Mouse (Mus musculus): ENCODE data around the gene Ehbp1l1. TPM values are rescaled to one million over a fixed set of nuclear protein-coding genes. Genes with fewer than 3 reads are reported as not detected.

Ehbp1l1 gene
- polyA plus RNA-seq, 1 experiment from 2014 or later = 10.1 TPM

GRCm38 (mm10) chr19:5684985-5685384 lies 41.1 kb downstream of the Ehbp1l1 start:
- WGBS = 95% methylated on average over 13 of the region's 13 CpGs
- Histone ChIP-seq H3K4me3 (0 out of 2 replicates have a peak overlapping the region, but pooled peaks have one; percentile 2), H3K4me2 (replicated peaks) (no peak overlapping the region), H3K4me1 (peaks cover 20% of the 10 kb centered on the region), H3K27me3 (replicated peaks) (no peaks in the 10 kb centered on the region), H3K9me3 (no peaks in the 10 kb centered on the region), H3K27ac (no peak overlapping the region), H3K36me3 (peaks cover 69% of the 10 kb centered on the region), H3K9ac (0 out of 2 replicates have a peak overlapping the region, but pooled peaks have one; percentile 3)
- ATAC-seq (ENCODE audit: low FRiP score, low read depth) = no peak

GRCm38 (mm10) chr19:5684236-5684635 lies 41.9 kb downstream of the Ehbp1l1 start:
- Histone ChIP-seq H3K9me3 (no peaks in the 10 kb centered on the region), H3K36me3 (peaks cover 76% of the 10 kb centered on the region), H3K27ac (no peak overlapping the region), H3K4me3 (no peak overlapping the region), H3K4me2 (replicated peaks) (no peak overlapping the region), H3K27me3 (replicated peaks) (no peaks in the 10 kb centered on the region), H3K9ac (no peak overlapping the region), H3K4me1 (peaks cover 14% of the 10 kb centered on the region)
- ATAC-seq (ENCODE audit: low FRiP score, low read depth) = no peak
- 92% methylated on average over 12 of the region's 12 CpGs for WGBS

GRCm38 (mm10) chr19:5680432-5680831 lies 45.7 kb downstream of the Ehbp1l1 start:
- Histone ChIP-seq H3K27me3 (replicated peaks) (no peaks in the 10 kb centered on the region), H3K36me3 (peaks cover 93% of the 10 kb centered on the region), H3K4me3 (no peak overlapping the region), H3K4me1 (no peaks in the 10 kb centered on the region), H3K9ac (no peak overlapping the region), H3K9me3 (no peaks in the 10 kb centered on the region), H3K27ac (no peak overlapping the region), H3K4me2 (replicated peaks) (no peak overlapping the region)
- 82% methylated on average over 4 of the region's 4 CpGs for WGBS
- ATAC-seq (ENCODE audit: low FRiP score, low read depth) = no peak

- no peak for ATAC-seq (ENCODE audit: low FRiP score, low read depth)
- Histone ChIP-seq H3K27me3 (replicated peaks) (no peaks in the 10 kb centered on the region), H3K27ac (no peak overlapping the region), H3K36me3 (peaks cover 88% of the 10 kb centered on the region), H3K9ac (no peak overlapping the region), H3K9me3 (no peaks in the 10 kb centered on the region), H3K4me3 (no peak overlapping the region), H3K4me1 (peaks cover 7% of the 10 kb centered on the region; the same call in 1 of the 2 replicates), H3K4me2 (replicated peaks) (no peak overlapping the region)
- WGBS = 89% methylated on average over 4 of the region's 4 CpGs
These were observed 57.7 kb downstream of the Ehbp1l1 start for GRCm38 (mm10) chr19:5668372-5668771.

- Histone ChIP-seq H3K4me3 (no peak overlapping the region), H3K4me2 (replicated peaks) (no peak overlapping the region), H3K27ac (no peak overlapping the region), H3K36me3 (peaks cover 68% of the 10 kb centered on the region), H3K4me1 (peaks cover 19% of the 10 kb centered on the region), H3K9me3 (no peaks in the 10 kb centered on the region), H3K9ac (no peak overlapping the region), H3K27me3 (replicated peaks) (no peaks in the 10 kb centered on the region)
- WGBS = 97% methylated on average over 18 of the region's 18 CpGs
- no peak for ATAC-seq (ENCODE audit: low FRiP score, low read depth)
These were observed 59.7 kb downstream of the Ehbp1l1 start for GRCm38 (mm10) chr19:5666386-5666785.

GRCm38 (mm10) chr19:5665465-5665864 lies 60.7 kb downstream of the Ehbp1l1 start:
- 90% methylated on average over 15 of the region's 15 CpGs for WGBS
- Histone ChIP-seq H3K27ac (no peak overlapping the region), H3K27me3 (replicated peaks) (no peaks in the 10 kb centered on the region), H3K9me3 (no peaks in the 10 kb centered on the region), H3K36me3 (peaks cover 59% of the 10 kb centered on the region), H3K4me2 (replicated peaks) (no peak overlapping the region), H3K4me3 (no peak overlapping the region), H3K9ac (no peak overlapping the region), H3K4me1 (peaks cover 19% of the 10 kb centered on the region)
- no peak for ATAC-seq (ENCODE audit: low FRiP score, low read depth)

- H3K9ac ChIP-seq = no peak overlapping the region
- no peak overlapping the region for H3K27ac ChIP-seq
- no peak overlapping the region for H3K4me2 ChIP-seq (replicated peaks)
- H3K9me3 ChIP-seq = no peaks in the 10 kb centered on the region
- peaks cover 19% of the 10 kb centered on the region for H3K4me1 ChIP-seq
- ATAC-seq (ENCODE audit: low FRiP score, low read depth) = no peak
- H3K4me3 ChIP-seq = no peak overlapping the region
- peaks cover 52% of the 10 kb centered on the region for H3K36me3 ChIP-seq
- whole genome bisulfite sequencing = 93% methylated on average over 10 of the region's 10 CpGs
- no peaks in the 10 kb centered on the region for H3K27me3 ChIP-seq (replicated peaks)
These were observed 61.4 kb downstream of the Ehbp1l1 start for GRCm38 (mm10) chr19:5664669-5665257.

GRCm38 (mm10) chr19:5662981-5663913 lies 62.9 kb downstream of the Ehbp1l1 start, which contains the start of gene Sipa1:
TSS of gene Sipa1 (minus strand) at chr19:5663707.
- Histone ChIP-seq H3K9me3 (no peaks in the 10 kb centered on the region), H3K4me2 (replicated peaks) (peak within 1 kb of the TSS; percentile 64), H3K4me1 (peaks cover 19% of the 10 kb centered on the region), H3K27ac (no peak within 1 kb of the TSS), H3K4me3 (peak within 1 kb of the TSS; percentile 38), H3K36me3 (peaks cover 38% of the 10 kb centered on the region), H3K9ac (peak within 1 kb of the TSS; percentile 57), H3K27me3 (replicated peaks) (no peaks in the 10 kb centered on the region)
- WGBS = 2% methylated on average over 31 of the region's 32 CpGs
- peak; percentile 89 for ATAC-seq (ENCODE audit: low FRiP score, low read depth)

- peak overlapping the region; percentile 38; the same call in 1 of the 2 replicates for H3K4me3 ChIP-seq
These were observed 63.8 kb downstream of the Ehbp1l1 start for GRCm38 (mm10) chr19:5662310-5662709.

GRCm38 (mm10) chr19:5660942-5661751 lies 65.0 kb downstream of the Ehbp1l1 start:
- H3K4me1 ChIP-seq = peaks cover 19% of the 10 kb centered on the region
- peaks cover 17% of the 10 kb centered on the region for H3K36me3 ChIP-seq
- 82% methylated on average over 16 of the region's 16 CpGs for WGBS
- H3K27ac ChIP-seq = no peak overlapping the region
- H3K9ac ChIP-seq = no peak overlapping the region
- H3K4me3 ChIP-seq = no peak overlapping the region
- peak overlapping the region; percentile 24 for H3K4me2 ChIP-seq (replicated peaks)
- ATAC-seq (ENCODE audit: low FRiP score, low read depth) = no peak
- H3K9me3 ChIP-seq = no peaks in the 10 kb centered on the region
- H3K27me3 ChIP-seq (replicated peaks) = peaks cover 7% of the 10 kb centered on the region

More at GRCm38 (mm10) chr19:5662310-5662709, 63.8 kb downstream of the Ehbp1l1 start:
- Histone ChIP-seq H3K4me2 (replicated peaks) (peak overlapping the region; percentile 64), H3K27ac (no peak overlapping the region), H3K36me3 (peaks cover 28% of the 10 kb centered on the region), H3K9me3 (no peaks in the 10 kb centered on the region), H3K27me3 (replicated peaks) (no peaks in the 10 kb centered on the region), H3K4me1 (peaks cover 19% of the 10 kb centered on the region), H3K9ac (peak overlapping the region; percentile 57; the same call in 1 of the 2 replicates)
- no peak for ATAC-seq (ENCODE audit: low FRiP score, low read depth)
- WGBS = 75% methylated on average over 8 of the region's 8 CpGs

Data from neural tube, embryonic 12.5 days (tissue).